Mouse (Mus musculus) megakaryocyte progenitor cell, adult 5-6 weeks (primary cell): ENCODE measurements around the gene Gm5244. TPM values are rescaled to one million over a fixed set of nuclear protein-coding genes. Genes with fewer than 3 reads are reported as not detected.

Experiments
- ATAC-seq: replicated peaks from 2 replicates; pipeline ENCODE4 v1.8.0; 2016; ENCODE audit warnings: mild to moderate bottlenecking, moderate TSS enrichment, inconsistent platforms; ENCODE audit not compliant: poor library complexity
- total RNA-seq, 2 experiments: library from RNA; stranded (forward) in 1 of 2; stranded (reverse) in 1 of 2; fragments of 157-497, 149-512 nt in 1 of 2; fragments of 200-1000 nt in 1 of 2; gene quantifications; 2 replicates each; pipeline versions ENCODE4 v1.2.3 to v1.2.4; 2015 to 2017

Gene Gm5244
- total RNA-seq (2015) (not detected in 2 replicates), total RNA-seq (2017) (not detected in 2 replicates)

DNA sequence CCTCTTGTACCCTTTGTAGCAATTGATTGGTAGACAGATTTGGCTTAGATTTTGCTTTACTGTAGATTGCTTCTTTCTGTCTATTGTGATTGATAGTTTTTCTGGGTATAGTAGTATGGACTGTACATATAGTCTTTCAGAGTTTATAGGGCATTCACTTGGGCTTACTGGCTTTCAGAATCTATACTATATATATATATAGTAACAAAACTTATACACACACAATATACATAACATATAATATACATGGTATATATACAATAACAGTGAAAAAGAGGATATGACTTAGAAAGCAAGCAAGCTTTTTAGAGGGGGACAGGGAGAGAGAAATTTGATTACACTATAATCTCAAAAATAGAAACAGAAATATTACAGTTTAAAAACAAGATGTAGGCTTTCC lies at the start of gene Gm5244:
Gene Gm5244, plus strand, starts transcription at position 301 of the 400 bp plus-strand sequence.
- no peak for ATAC-seq

DNA sequence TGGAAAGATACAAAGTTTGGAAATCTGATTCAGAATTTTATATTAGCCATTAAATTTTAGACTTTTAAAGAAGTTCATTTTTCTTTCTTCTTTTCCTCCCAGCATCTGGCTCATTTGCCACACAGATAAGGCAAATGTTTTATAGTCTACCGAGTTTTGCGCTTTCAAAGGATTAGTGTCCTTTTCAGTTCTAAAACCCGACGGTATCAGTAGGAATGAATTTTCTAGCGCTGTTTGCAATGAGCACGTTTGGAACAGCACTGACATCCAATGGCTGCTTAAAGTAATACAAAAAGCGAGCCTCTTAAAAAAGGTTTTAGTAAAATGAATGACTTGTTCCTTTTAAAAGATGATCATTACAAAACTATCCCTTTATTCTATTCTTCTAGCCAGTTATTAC lies 49.4 kb upstream of the Gm5244 start:
- no peak for ATAC-seq

DNA sequence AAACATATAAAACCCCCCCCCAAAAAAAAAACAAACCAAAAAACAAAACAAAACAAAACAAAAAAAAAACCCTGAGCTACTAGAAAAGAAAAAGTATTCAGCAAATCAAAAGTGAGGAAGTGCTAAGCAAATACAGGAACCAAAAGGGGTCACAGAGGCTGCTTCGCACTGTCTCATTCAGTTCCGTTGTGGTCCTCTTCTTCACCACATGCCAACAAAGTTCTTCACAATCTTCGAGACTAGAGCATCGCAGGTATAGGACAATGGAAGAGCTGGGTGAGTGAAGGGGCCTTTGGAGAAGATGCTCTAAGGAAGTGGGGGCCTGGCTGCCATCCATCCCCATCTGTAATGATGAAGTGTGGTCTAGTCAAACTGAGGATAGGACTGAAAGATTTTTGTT lies 48.1 kb upstream of the Gm5244 start:
- ATAC-seq = no peak

DNA sequence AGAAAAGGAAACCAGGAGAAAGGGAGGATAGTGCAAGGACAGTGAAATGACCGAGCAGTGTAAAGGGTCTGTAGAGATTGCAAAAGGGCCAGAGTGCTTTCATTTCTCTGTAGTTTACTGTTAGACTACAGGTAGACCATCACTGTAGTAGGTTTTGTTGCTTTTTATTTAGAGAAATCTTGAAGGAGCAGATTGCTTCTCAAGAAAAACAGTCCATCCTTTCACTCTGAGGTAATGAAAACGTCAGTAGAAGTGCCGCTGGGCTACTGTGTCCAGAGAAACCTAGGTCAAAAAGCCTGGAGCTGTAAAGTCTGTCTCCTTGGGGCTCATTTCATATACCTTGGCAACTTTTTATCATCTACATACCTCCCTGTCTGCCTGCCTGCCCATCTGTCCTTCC lies 47.4 kb upstream of the Gm5244 start:
- no peak for ATAC-seq

DNA sequence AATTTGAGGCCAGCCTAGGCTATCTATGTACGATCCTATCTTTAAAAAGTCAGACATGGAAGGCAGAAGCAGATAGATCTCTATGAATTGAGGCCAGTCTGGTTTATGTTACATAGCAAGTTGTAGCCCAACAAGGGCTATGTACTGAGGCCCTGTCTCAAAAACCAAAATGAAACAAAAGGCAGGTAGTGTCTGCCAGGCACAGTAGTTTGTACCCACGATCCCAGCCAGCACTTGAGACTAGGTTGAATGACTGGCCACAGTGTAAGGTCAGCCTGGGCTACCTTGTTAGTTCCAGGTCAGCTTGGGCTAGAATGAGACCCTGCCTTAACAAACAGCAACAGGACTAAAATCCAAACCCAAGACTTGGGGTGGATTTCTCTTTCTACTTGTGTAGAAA lies 45.9 kb upstream of the Gm5244 start:
- ATAC-seq = no peak

DNA sequence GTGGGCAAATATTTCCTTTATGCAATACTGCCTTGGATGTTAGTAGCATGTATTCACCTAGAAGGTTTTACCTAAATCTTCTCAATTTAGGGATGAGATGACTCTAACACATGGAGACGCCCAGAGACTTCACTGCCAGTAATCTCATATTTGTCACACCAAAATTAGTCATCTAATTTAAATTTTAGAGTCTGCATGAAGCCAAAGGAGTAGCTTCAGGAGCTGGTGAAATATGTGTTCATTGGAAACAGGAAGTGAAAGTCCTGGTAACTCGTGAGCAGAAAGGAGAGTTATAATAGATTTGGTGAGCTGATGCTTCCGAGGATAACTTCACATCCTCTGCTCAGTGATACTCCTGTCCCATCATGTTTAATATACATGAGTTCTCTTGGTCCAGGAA lies 45.4 kb upstream of the Gm5244 start:
- peak; percentile 27 for ATAC-seq

DNA sequence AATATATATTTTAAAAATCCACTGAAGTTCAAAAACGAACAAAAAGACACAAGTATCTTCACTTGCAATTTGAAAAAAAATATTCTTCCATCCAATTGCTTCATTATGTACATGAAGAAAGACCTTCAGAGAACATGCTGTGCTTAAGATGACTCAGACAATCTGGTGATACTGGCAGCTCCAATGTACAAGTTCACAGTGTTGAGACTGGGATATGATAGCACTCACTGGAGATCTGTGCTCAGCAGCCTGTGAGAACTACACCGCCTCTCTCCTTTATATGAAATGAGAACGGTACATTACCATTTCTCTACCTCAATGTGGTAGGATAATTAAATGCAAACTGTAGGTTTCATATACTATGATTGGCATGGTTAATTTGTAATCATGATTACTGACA lies 43.7 kb upstream of the Gm5244 start:
- ATAC-seq = no peak

DNA sequence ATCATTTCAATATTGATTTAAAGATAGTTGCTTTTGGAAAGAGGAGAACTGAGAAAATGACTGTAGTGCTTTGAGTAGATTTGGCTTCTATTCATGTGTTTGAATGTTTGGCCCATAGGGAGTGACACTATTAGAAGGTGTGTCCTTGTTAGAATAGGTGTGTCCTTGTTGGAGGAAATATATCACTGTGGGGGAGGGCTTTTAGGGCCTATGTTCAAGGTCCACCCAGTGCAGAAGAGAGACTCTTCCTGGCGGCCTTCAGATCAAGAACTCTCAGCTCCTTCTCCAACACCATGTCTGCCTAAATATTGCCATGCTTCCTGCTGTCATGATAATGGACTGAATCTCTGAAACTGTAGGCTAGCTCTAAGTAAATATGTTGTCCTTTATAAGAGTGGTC lies 42.2 kb upstream of the Gm5244 start:
- no peak for ATAC-seq

DNA sequence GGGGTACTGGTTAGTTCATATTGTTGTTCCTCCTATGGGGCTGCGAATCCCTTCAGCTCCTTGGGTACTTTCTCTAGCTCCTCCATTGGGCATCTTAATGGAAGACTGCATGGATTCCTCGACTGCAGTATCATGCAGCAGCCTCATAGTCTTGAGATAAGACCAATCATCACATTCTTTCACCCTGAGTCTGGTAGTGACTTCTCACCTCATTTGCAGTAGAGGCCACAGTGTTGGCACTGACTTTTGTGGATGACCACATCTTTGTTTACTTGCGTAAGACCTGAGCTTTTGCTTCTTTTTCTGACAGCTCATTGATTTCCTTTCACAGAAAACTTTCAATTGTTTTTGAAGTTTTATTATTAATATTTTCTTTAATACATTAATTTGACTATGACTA lies 40.8 kb upstream of the Gm5244 start:
- ATAC-seq = peak; percentile 59

DNA sequence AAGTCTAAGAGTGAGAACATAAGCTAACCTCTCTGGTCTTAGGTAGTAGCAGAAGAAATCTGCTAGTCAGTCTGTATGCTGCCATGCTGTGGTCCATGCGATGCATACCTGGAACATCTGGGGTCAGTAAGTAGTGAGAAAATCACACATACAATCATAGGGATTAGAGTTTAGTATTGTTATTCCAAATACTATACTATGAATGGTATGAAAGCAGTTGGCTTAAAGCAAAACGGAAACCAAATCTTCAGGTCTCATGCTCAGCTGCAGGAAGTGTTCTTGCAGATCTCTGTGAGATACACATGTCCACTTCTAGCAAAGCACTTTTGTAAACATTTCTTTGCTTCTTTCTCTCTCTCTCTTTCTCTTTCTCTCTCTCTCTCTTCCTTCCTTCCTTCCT lies 40.3 kb upstream of the Gm5244 start:
- ATAC-seq = 0 out of 2 replicates have a peak, but pooled peaks have one; percentile 14

DNA sequence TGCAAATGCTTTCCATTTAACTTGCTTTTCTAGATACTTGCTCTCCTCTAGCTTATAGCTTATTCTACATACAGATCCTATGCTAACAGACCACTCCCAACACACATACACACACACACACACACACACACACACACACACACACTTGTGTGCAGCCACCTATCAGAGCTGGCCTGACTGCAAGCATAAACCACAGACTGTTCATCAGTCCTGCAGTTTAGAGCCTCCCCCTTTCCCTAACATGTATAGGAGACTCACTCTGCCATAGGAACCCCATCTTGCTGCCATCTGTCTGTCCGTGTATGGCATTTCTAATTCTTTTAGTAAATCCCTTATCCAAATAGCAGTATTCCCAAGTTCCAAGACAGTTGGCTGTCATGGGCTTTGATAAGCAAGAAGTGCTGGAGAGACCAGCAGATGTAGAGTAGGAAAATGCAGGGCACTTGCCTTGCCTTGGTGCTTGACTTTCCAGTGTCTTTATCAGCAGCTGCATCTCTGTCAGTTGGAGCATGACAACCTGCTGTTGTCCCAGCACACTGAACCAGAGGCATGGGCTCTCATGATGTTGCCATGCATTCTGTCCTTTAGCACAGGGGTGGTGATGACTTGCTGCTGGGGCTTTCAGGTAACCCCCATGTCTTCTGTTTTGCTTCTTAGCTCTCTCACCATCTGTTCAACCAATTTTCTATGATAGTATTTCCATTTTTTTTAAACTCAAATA lies 33.7 kb upstream of the Gm5244 start:
- peak; percentile 76 for ATAC-seq

DNA sequence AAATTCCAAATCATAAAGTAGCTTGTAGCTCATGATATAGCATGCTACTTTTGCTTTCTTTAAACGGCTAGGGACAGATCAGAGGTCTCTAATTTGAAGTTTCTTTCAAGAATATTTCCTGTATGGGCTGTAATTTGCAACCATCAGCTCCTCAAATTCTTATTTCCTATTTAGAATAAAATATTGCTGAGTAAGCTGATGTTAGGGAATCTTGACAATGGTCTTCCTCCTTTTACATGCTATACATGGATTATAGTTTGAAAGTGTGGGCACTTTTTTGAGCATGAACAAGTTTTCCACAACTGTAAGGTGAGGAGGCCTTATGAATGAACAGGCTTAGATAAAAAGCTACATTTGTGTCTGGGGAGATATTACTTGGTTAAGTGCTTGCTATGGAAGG lies 32.6 kb upstream of the Gm5244 start:
- ATAC-seq = no peak

DNA sequence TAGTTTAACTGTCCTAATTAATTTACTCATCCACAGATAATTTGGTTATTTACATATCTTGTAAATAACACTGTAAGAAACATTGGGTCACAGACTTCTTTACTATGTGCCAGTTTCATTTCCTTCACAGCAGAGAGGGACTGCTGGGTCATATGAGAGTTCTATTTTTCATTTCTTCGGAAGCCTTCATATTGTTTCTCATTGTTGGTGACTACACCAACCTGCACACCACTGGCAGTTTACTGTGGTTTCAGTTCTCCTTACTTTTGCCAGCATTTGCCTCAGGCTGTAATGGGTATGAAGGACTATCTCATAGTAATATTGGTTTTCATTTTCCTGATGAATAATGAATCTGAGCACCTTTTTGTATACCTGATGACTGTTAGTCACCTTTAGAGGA lies 28.0 kb upstream of the Gm5244 start:
- ATAC-seq = peak; percentile 72

DNA sequence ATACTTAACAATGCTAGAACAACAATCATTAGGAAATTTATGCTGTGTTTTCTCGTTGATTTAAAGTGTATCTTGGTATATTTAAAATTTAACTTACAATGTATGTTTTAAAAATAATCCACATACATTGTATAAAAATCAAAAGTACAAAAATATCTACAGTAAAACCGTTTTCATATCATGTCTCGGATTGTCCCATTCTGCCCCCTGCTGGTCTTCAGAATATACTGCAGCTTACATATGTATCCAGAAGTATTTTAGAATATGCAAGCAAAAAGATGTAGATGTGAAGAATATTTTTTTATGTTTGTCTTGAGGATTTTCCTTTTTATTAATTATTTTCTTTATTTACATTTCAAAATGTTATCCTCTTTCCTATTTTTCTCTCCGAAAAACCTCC lies 26.1 kb upstream of the Gm5244 start:
- peak; percentile 73 for ATAC-seq

DNA sequence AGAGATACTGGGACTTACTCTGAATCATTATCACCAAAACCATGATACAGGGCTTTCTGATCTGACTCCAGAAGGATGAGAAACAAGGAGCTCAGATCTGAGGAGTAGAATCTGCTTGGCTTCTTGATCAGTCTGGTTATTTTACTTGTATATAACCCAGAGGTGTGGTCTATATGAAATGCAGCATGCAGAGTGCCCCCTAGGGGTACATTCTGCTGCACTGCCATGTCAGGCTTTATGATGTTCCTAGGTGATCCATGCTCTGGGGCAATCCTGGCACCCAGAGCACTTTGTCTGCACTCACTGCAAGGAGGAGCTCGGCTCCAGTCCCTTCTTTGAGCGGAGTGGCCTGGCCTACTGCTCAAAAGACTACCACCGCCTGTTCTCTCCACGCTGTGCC lies 21.9 kb upstream of the Gm5244 start:
- peak; percentile 68 for ATAC-seq

DNA sequence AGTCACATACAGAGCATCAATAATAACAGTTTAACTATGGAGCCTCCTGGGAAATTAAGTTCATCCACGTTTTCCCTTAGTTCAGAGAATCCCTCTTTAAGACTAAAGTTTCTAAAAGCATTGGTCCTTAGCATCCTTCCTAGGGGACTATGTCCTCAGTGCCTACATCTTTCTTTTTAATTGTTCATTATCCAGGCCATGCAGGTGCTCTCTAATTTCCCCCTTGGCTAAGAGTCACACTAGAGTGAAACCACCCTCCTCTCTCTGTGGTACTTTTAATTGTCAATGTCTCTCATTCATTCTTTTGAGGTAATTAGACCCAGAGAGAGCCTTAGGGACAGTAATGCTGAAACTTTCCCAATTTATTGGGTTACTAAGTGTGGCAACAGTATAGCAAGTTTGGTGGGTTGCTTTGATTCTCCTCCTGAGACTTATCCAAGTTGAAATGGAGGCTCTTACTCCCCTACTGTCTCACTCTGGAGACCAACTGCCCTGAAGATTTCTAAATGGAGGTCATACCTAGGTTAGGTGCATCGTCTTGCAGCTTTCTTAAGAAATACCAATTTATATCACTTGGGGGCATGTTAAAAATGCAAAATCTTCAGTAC lies 15.6 kb upstream of the Gm5244 start:
- no peak for ATAC-seq

DNA sequence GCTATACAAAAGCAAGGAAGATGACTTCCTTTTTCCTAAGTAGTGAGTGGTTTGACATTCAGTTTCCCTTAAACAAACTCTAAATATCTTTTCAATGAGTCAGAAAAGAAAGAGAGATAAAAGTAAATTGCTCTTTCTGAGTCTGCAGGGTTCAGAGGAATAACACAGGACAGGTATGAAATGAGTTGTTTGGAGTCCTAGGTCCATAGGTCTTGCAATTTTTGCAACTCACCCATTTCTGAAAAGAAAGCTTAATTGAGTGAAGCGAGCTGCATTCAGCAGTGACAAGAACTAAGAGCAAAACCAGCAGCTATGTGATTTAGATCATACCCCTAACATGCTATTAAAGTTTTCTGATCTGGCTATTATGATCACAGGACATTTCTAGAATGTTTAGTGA lies 14.9 kb upstream of the Gm5244 start:
- ATAC-seq = no peak

DNA sequence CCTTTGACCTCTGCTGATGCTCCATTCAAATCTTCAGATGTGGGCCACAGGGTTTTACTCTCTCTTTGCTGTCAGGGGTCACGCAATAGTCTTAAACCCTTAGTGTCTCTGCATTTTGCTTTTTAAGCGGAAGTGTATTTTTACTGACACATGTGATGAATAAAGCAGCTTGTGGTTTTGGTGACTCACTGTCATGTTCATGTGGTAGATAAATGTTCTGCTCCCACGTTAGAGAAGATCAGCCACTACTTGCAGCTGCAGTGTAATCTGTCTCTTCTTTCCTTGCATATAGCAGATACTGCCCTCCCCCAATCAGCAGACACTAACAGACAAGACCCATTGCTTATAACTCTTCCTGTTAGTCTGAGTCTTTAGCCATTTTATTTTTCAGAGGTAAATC lies 12.9 kb upstream of the Gm5244 start:
- ATAC-seq = peak; percentile 98

DNA sequence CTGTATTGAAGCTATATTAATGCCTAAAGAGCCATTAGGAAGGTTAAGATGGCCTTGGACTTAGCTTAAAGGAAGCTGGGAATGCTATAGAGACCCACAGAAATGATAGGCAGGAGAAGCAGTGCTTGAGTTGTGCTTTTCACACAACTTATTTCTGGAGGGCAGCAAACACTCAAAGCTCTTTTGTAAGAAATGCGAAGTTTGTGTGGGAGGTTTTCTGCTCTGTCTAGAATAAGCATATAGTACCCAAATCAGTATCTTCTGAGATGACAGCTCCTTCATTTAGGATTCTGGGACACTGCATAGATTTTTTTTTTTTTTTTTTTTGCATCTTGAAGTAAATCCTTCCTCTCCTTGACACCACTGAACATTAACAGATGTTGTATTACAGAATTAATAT lies 8.0 kb upstream of the Gm5244 start:
- no peak for ATAC-seq

DNA sequence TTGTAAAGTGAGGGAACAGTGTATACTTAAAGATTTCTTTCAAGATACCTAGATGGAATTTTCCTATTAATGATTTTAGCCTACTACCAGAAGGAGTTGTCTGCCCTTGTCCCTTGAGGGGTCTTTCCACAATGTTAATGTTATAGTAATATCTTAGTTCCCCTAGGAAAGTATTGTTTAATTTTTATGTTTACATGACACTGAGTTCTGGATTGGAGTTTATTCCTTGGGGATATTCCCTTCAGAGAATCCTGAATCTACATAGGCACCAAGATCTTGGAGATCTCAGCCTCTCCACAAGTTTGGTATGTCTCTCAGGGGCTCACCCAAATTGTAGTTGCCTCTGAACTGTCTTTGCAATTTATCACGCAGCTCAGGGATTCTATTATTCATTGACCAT lies 10.5 kb downstream of the Gm5244 start, which contains the start of gene Olfr1444:
Gene Olfr1444, plus strand, starts transcription at position 301 of the 400 bp plus-strand sequence.
- no peak for ATAC-seq

DNA sequence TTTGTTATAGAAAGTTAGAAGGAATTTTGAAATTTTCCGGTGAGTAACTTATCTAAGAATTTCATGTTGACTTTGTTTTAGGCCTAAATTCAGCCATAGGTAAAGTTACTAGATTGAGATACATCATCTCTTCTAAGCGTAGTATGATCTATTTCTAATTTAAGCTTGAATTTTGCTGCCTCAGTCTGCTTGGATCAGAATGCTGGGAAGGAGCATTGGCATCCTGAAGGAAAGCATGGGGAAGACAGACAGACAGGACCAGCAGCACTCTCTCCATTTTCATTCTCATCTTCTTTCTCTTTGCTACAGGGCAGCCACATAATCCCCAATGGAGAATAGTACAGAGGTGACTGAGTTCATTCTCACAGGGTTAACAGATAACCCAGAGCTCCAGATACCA lies 37.1 kb downstream of the Gm5244 start, which contains the start of gene Olfr1445:
Gene Olfr1445, plus strand, starts transcription at position 301 of the 400 bp plus-strand sequence.
- ATAC-seq = no peak

DNA sequence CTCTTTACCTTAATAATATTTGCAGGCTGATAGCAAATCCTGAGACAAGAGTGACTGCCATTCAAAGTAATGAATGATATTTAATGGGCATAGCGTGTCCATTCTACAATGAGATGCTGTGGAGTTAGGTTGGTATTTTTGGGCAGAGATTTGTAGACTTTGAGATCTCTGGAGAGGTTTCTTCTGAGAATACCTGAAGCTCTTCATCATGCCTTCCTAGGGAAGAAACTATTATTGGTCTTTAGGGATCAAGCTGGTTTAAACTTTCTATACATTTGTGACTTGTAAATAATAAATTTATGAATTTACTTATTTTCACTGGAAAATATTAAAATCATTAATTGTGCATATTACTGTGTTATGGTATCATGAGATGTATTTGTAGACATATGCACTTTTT lies 46.9 kb downstream of the Gm5244 start, which contains the start of gene Olfr1446:
Gene Olfr1446, minus strand, starts transcription at position 101 of the 400 bp plus-strand sequence.
- ATAC-seq = no peak
